Mouse (Mus musculus): ENCODE results near the gene Tfb2m.

GRCm38 (mm10) chr1:179592972-179593371 is 46.9 kb upstream of the Tfb2m start:
- peak; percentile 51 for TF ChIP-seq CTCF (IDR thresholded peaks at IDR 0.05)
- no peak for TF ChIP-seq EP300 (IDR thresholded peaks at IDR 0.05)

Measured in lung, postnatal 0 days (tissue).